Mouse (Mus musculus) CH12.LX (cell line): ENCODE measurements around the gene Gstm5. TPM values are rescaled to one million over a fixed set of nuclear protein-coding genes. Genes with fewer than 3 reads are reported as not detected.

Source experiments
- DNase-seq: peaks from one replicate; pipeline ENCODE4 v3.0.0-alpha.2; 2013; ENCODE audit errors: extremely low read depth
- H3K27ac ChIP-seq: 2 replicates; pipeline ENCODE4 v1.5.1; 2012; ENCODE audit warnings: low read depth, mild to moderate bottlenecking, control low read depth, moderate library complexity; ENCODE audit not compliant: insufficient read depth
- H3K27me3 ChIP-seq: replicated peaks from 2 replicates; pipeline ENCODE3; 2012; ENCODE audit warnings: inconsistent platforms
- H3K36me3 ChIP-seq, 2 experiments: replicated peaks in 1 of 2; 2 replicates each; pipeline versions ENCODE3 to v1.6.1; 2012; ENCODE audit warnings: inconsistent platforms in 1 of 2, low read length in 1 of 2, mild to moderate bottlenecking in 1 of 2, mixed read lengths in 1 of 2, moderate library complexity in 1 of 2; ENCODE audit not compliant: control insufficient read depth in 1 of 2, insufficient read depth in 1 of 2
- H3K4me1 ChIP-seq, 2 experiments: 2 replicates each; pipeline ENCODE4 v1.6.1; 2012; ENCODE audit warnings: inconsistent platforms in 1 of 2, moderate library complexity in 1 of 2; ENCODE audit not compliant: insufficient read depth in 2 of 2, control insufficient read depth in 1 of 2
- H3K4me2 ChIP-seq: 2 replicates; pipeline ENCODE4 v1.6.1; 2012; ENCODE audit warnings: low read depth, mild to moderate bottlenecking, control low read depth; ENCODE audit not compliant: poor library complexity, insufficient read depth, severe bottlenecking
- H3K4me3 ChIP-seq, 3 experiments: fragments of 150-350 bp in 1 of 3; sonication (generic) in 1 of 3; replicated peaks in 1 of 3; 2 replicates each; pipeline versions ENCODE3 to v1.5.1; 2011 to 2012; ENCODE audit warnings: low read depth in 2 of 3, low read length in 2 of 3, mild to moderate bottlenecking in 2 of 3, moderate library complexity in 2 of 3, control low read depth in 1 of 3, improper control_type of control experiment in 1 of 3, inconsistent platforms in 1 of 3, mixed read lengths in 1 of 3; ENCODE audit not compliant: poor library complexity in 1 of 3
- H3K79me2 ChIP-seq: replicated peaks from 2 replicates; pipeline ENCODE4 v1.6.1; 2012; ENCODE audit warnings: mild to moderate bottlenecking, moderate library complexity; ENCODE audit not compliant: control insufficient read depth, poor library complexity, insufficient read depth, severe bottlenecking; ENCODE audit errors: extremely low read depth
- H3K9ac ChIP-seq: 2 replicates; pipeline ENCODE4 v1.6.1; 2012; ENCODE audit warnings: low read depth, mild to moderate bottlenecking, control low read depth, moderate library complexity; ENCODE audit not compliant: insufficient read depth
- H3K9me3 ChIP-seq: replicated peaks from 2 replicates; pipeline ENCODE3; 2012; ENCODE audit warnings: low read length, inconsistent platforms, mixed read lengths
- BHLHE40 ChIP-seq: IDR thresholded peaks from 2 replicates; pipeline ENCODE4 v1.6.1; 2011; ENCODE audit warnings: mild to moderate bottlenecking, low read depth, low read length, improper control_type of control experiment
- CTCF ChIP-seq, 2 experiments: IDR thresholded peaks in 1 of 2; conservative IDR thresholded peaks in 1 of 2; 2 replicates each; pipeline ENCODE4 v1.5.1; 2011 to 2012; ENCODE audit warnings: low read depth in 2 of 2, low read length in 2 of 2, improper control_type of control experiment in 1 of 2, inconsistent platforms in 1 of 2, mild to moderate bottlenecking in 1 of 2, moderate library complexity in 1 of 2
- GABPA ChIP-seq: IDR thresholded peaks from 2 replicates; pipeline ENCODE4 v1.6.1; 2012; ENCODE audit warnings: low read depth, low read length, improper control_type of control experiment, inconsistent platforms; ENCODE audit not compliant: insufficient replicate concordance
- MAFK ChIP-seq: IDR thresholded peaks from 2 replicates; pipeline ENCODE4 v1.6.1; 2011; ENCODE audit warnings: low read length, improper control_type of control experiment; ENCODE audit not compliant: insufficient replicate concordance
- MAZ ChIP-seq: IDR thresholded peaks from 2 replicates; pipeline ENCODE4 v1.6.1; 2012; ENCODE audit warnings: low read depth, mild to moderate bottlenecking, inconsistent platforms, low read length, improper control_type of control experiment, moderate library complexity
- MEF2A ChIP-seq: IDR thresholded peaks from 2 replicates; pipeline ENCODE4 v1.6.1; 2014; ENCODE audit warnings: low read depth, mild to moderate bottlenecking, inconsistent platforms, low read length, improper control_type of control experiment, borderline replicate concordance
- MYC ChIP-seq: IDR thresholded peaks from 2 replicates; pipeline ENCODE4 v1.6.1; 2011; ENCODE audit warnings: low read depth, mild to moderate bottlenecking, improper control_type of control experiment, low read length
- POLR2AphosphoS2 ChIP-seq: IDR thresholded peaks from 2 replicates; pipeline ENCODE4 v1.6.1; 2011; ENCODE audit warnings: low read depth, low read length, improper control_type of control experiment
- RAD21 ChIP-seq: IDR thresholded peaks from 2 replicates; pipeline ENCODE4 v1.6.1; 2011; ENCODE audit warnings: low read depth, mild to moderate bottlenecking, low read length, improper control_type of control experiment, moderate library complexity
- SMC3 ChIP-seq: IDR thresholded peaks from 2 replicates; pipeline ENCODE4 v1.6.1; 2011; ENCODE audit warnings: low read depth, low read length, improper control_type of control experiment
- ZC3H11A ChIP-seq: IDR thresholded peaks from 2 replicates; pipeline ENCODE4 v1.6.1; 2012; ENCODE audit warnings: low read depth, mild to moderate bottlenecking, inconsistent platforms, low read length, improper control_type of control experiment
- dilution Hi-C: fragments of 300-500 bp; cut with MboI; formaldehyde crosslinking; loops from 2 replicates; pipeline ENCODE4 v1.14.3; 2020; ENCODE audit warnings: low sequenced_read_pairs; ENCODE audit not compliant: extremely low pct_unique_long_range_greater_than_20kb, extremely low pct_ligation_motif_present
- in situ Hi-C: fragments of 300-500 bp; cut with MboI; formaldehyde crosslinking; loops from 3 replicates; pipeline ENCODE4 v1.14.3; 2019; ENCODE audit warnings: low sequenced_read_pairs, low pct_ligation_motif_present, low pct_unique_long_range_greater_than_20kb, mixed read lengths
- polyA plus RNA-seq: library from polyadenylated mRNA; unstranded; fragments of >175 nt; gene quantifications from 2 replicates; pipeline ENCODE4 v1.2.1, GENCODE M21; 2012; ENCODE audit warnings: low read depth; ENCODE audit not compliant: insufficient read length
- total RNA-seq, 2 experiments: library from RNA; depleted of rRNA; stranded (reverse); fragments of 300-350 nt in 1 of 2; fragments of >200 nt in 1 of 2; gene quantifications; 2 replicates each; pipeline ENCODE4 v1.2.3; 2012 to 2014

Gstm5 gene
- total and polyA plus RNA-seq, 3 experiments = 2.2 to 4.9 (median 4.2) TPM

DNA sequence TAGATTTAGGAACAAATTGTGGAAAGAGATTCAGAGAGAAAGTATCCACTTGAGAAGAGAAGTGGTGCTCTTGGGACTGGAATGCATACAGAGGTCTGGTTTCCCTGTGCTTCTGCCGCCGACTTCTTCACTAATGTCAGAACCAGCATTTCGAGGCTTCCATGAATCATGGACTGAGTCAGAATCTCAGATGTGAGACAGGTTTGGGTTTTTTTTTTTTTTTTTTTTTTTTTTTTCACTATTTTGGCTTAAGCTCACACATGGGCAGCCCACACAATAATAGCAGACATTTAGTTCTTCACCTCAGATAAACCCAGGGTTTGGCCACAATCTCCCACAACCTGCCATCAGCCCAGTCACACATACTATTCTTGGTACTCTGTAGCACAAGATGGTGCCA lies 39.6 kb downstream of the Gstm5 start:
- in situ Hi-C loops = loop anchor here (5.0 to 10.0 kb wide), 2 partner anchors 82 to 210 kb away; partner anchors contain the start of genes Gnai3 and Gstm1
- H3K27me3 ChIP-seq = peaks cover 2% of the 10 kb centered on the region

DNA sequence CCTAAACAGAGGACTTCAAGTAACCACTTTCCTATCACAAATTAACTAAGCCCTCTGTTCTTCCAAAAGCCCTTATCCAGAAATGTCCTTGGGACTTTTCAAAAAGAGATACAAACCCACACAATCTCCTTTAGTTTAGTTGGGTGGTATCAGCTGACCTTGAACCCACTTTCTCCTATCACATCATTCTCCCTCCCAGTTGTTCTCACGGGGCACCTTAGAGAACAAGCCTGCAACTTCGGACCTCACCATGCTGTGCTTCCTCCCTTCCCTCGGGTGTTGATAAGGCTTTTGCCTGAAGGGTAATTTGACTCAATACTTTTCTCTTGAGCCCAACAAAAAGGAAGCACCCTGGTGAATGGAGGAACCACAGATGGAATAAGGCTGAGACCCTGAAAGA lies 40.3 kb downstream of the Gstm5 start:
- DNase-seq = no peak
- Histone ChIP-seq H3K27me3 (peaks cover 2% of the 10 kb centered on the region), H3K4me3 (no peak overlapping the region), H3K27ac (no peak overlapping the region), H3K36me3 (no peaks in the 10 kb centered on the region), H3K9me3 (no peaks in the 10 kb centered on the region), H3K4me1 (peaks cover 5 to 8% of the 10 kb centered on the region in 2 experiments; a peak in 2 of 4 replicates), H3K9ac (no peak overlapping the region), H3K79me2 (no peaks in the 10 kb centered on the region), H3K4me2 (no peak overlapping the region)
- TF ChIP-seq POLR2AphosphoS2 = no peak
- no peak for TF ChIP-seq MYC
- dilution Hi-C loops = no loop called here
- in situ Hi-C loops = loop anchor here (5.0 to 10.0 kb wide), 2 partner anchors 81 to 209 kb away; partner anchors contain the start of genes Gnai3 and Gstm1

More for the DNA sequence above, 39.6 kb downstream of the Gstm5 start:
- Histone ChIP-seq H3K36me3 (no peaks in the 10 kb centered on the region), H3K79me2 (no peaks in the 10 kb centered on the region), H3K4me1 (peaks cover 5 to 8% of the 10 kb centered on the region in 2 experiments; a peak in 2 of 4 replicates), H3K9ac (no peak overlapping the region), H3K9me3 (no peaks in the 10 kb centered on the region), H3K27ac (no peak overlapping the region), H3K4me2 (no peak overlapping the region), H3K4me3 (no peak overlapping the region)
- no peak for DNase-seq
- no peak for TF ChIP-seq MAZ
- no peak for TF ChIP-seq MEF2A
- no peak for TF ChIP-seq GABPA
- TF ChIP-seq SMC3 = no peak
- TF ChIP-seq MYC = no peak
- dilution Hi-C loops = no loop called here

DNA sequence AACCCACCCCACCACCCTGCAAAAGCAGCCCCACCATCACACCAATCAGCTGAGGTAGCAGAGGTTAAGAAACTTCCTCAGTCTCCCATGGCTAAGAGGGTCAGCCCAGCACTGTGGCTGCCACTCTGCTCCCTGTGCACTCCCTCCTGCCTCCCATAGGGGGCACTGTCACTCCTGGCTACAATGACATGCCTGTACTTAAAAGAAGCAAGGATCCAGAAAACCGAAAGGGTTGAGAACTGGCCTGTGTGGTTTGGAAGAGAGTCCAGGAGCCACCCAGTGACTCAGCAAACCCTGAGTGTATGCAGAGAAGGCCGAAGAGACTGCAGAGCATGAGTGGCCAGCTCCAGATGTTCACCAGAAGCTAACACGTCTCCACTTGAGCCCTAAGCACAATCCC lies 43.8 kb downstream of the Gstm5 start:
- Histone ChIP-seq H3K4me1 (peaks cover 5 to 8% of the 10 kb centered on the region in 2 experiments; a peak in 2 of 4 replicates), H3K79me2 (no peaks in the 10 kb centered on the region), H3K36me3 (no peaks in the 10 kb centered on the region), H3K27me3 (peaks cover under 1% of the 10 kb centered on the region), H3K4me2 (no peak overlapping the region), H3K9ac (no peak overlapping the region), H3K9me3 (peaks cover 3% of the 10 kb centered on the region), H3K27ac (no peak overlapping the region), H3K4me3 (no peak overlapping the region)
- in situ Hi-C loops = loop anchor here (5.0 to 10.0 kb wide), 2 partner anchors 78 to 205 kb away; partner anchors contain the start of genes Gnai3 and Gstm1
- dilution Hi-C loops = no loop called here
- DNase-seq = peak; percentile 64
- TF ChIP-seq CTCF (conservative IDR thresholded peaks at IDR 0.05 in 1 of 2, IDR thresholded peaks at IDR 0.05 in 1 of 2; ENCODE audit: low read depth in 2 of 2, low read length in 2 of 2) (peak; percentile 86 to 95), MAFK (0 out of 2 replicates have a peak, but pooled peaks have one; percentile 21), RAD21 (peak; percentile 74), ZC3H11A (no peak), BHLHE40 (no peak), SMC3 (peak; percentile 73)
- TF ChIP-seq, all 38 proteins: peak for 4
